11 mouse cellular contexts compared by ENCODE assay signal in the genomic region with DNA sequence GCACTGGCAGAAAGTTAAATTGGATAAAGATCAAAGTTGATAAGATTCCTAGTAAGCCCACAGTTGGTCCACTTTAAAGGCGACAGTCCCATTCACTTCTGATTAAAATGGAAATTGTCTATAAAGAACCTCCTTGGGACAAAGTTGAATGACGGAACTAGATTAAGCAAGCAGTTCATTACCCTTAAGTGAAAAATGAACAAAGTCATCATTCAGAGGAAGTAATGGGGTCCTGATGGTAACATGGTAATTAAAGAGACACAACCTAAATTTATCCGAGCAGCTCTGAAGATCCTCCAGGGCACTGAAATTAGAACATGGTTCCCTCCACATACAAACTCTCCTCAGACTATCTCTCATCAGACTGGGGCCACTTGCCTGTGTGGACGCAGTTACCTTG.
"Had no signal": no experiment of that assay in that cellular context is flagged by ENCODE, and none has a peak within 500 bp of the region (broad histone marks: within the 10 kb centered on the region; RNA-seq: fewer than 3 reads in every experiment).

No protein-coding gene starts in this region.

- H3K4me1 ChIP-seq: midbrain, embryonic 12.5 days; neural tube, embryonic 15.5 days had no signal

- H3K27ac ChIP-seq: limb, embryonic 13.5 days; liver, embryonic 14.5 days; midbrain, embryonic 12.5 days; neural tube, embryonic 15.5 days had no signal

- H3K4me3 ChIP-seq: layer of hippocampus, adult 2 months; limb, embryonic 13.5 days; megakaryocyte, embryonic 14.5 days; midbrain, embryonic 12.5 days; neural tube, embryonic 15.5 days had no signal

- H3K36me3 ChIP-seq: limb, embryonic 13.5 days; midbrain, embryonic 12.5 days; neural tube, embryonic 15.5 days had no signal

- H3K9ac ChIP-seq: limb, embryonic 13.5 days; liver, embryonic 14.5 days; midbrain, embryonic 12.5 days; neural tube, embryonic 15.5 days had no signal

- H3K9me3 ChIP-seq: limb, embryonic 13.5 days; megakaryocyte, embryonic 14.5 days; midbrain, embryonic 12.5 days; neural tube, embryonic 15.5 days had no signal

- H3K27me3 ChIP-seq: limb, embryonic 13.5 days; megakaryocyte, embryonic 14.5 days; neural tube, embryonic 15.5 days had no signal

- H3K4me2 ChIP-seq: limb, embryonic 13.5 days; midbrain, embryonic 12.5 days; neural tube, embryonic 15.5 days had no signal

- DNase-seq: lung, adult 2 months; lung, postnatal 36 days; right cerebral cortex, adult 18-20 months; right cerebral cortex, postnatal 25 days had no signal

- ATAC-seq: midbrain, embryonic 16.5 days had no signal
